Mouse (Mus musculus) splenic B cell, adult 2 months (primary cell): ENCODE measurements around the gene Gm17606.

ENCODE experiments used
- DNase-seq: peaks from one replicate; pipeline ENCODE4 v3.0.0-alpha.2; 2011; ENCODE audit warnings: low read depth, low spot score
- H3K27me3 ChIP-seq: 2 replicates; pipeline ENCODE4 v1.6.1; 2012; ENCODE audit warnings: mild to moderate bottlenecking, low read length, moderate library complexity, mixed read lengths; ENCODE audit not compliant: control insufficient read depth, poor library complexity, insufficient read depth, severe bottlenecking
- H3K36me3 ChIP-seq: 2 replicates; pipeline ENCODE4 v1.6.1; 2012; ENCODE audit warnings: mild to moderate bottlenecking, low read length, moderate library complexity, mixed read lengths; ENCODE audit not compliant: control insufficient read depth, poor library complexity, insufficient read depth, severe bottlenecking

Gene Gm17606

GRCm38 (mm10) chr14:54669381-54669780, 28.6 kb downstream of the Gm17606 start:
- Histone ChIP-seq H3K36me3 (peaks cover 17% of the 10 kb centered on the region), H3K27me3 (no peaks in the 10 kb centered on the region)
- peak; percentile 65 for DNase-seq

GRCm38 (mm10) chr14:54674317-54674716, 33.6 kb downstream of the Gm17606 start:
- DNase-seq = no peak
- Histone ChIP-seq H3K27me3 (no peaks in the 10 kb centered on the region), H3K36me3 (peaks cover 21% of the 10 kb centered on the region)

GRCm38 (mm10) chr14:54676290-54676689, 35.5 kb downstream of the Gm17606 start:
- Histone ChIP-seq H3K36me3 (peaks cover 24% of the 10 kb centered on the region), H3K27me3 (no peaks in the 10 kb centered on the region)
- DNase-seq = no peak

DNA sequence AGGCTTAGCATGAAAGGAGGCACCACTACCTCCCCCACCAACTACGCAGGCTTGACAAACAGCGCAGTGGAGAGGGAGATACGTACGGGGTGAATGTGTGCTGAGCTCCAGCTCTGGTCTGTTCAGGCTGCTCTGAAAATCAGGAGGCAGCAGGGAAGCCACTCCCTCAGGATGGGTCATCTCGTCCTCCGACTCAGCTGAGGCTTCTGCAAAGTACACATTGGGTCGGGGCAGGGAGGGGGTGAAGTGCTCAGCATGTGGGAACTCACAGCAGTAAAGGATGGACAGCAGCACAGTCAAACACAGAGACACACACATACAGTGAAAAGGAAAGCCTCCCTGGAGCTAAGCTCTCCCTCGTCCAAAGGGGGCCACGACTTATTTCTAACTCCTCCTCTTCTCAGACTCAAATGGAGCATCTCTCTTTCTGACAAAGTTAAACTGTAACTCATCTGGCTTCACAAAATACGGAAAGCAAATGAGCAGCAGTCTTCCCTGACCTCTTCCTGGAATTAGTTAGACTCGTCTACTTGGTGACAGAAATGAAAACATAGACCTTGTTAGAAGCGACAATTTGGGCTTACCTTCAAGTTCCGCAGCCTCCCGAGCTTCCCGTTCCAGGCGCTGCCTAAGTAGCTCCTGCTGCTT, 38.0 kb downstream of the Gm17606 start:
- H3K27me3 ChIP-seq = no peaks in the 10 kb centered on the region
- peaks cover 25% of the 10 kb centered on the region for H3K36me3 ChIP-seq
- no peak for DNase-seq

GRCm38 (mm10) chr14:54682396-54682795, 41.6 kb downstream of the Gm17606 start:
- H3K27me3 ChIP-seq = no peaks in the 10 kb centered on the region
- H3K36me3 ChIP-seq = peaks cover 11% of the 10 kb centered on the region
- DNase-seq = no peak

- Histone ChIP-seq H3K36me3 (peaks cover 4% of the 10 kb centered on the region; the same call in 1 of the 2 replicates), H3K27me3 (no peaks in the 10 kb centered on the region)
- DNase-seq = no peak
Observed at GRCm38 (mm10) chr14:54685471-54685870, 44.7 kb downstream of the Gm17606 start.

GRCm38 (mm10) chr14:54686063-54686521, 45.3 kb downstream of the Gm17606 start, which contains the start of gene 1700123O20Rik:
TSS of gene 1700123O20Rik (plus strand) at chr14:54686216.
- DNase-seq = peak; percentile 83
- Histone ChIP-seq H3K27me3 (no peaks in the 10 kb centered on the region), H3K36me3 (peaks cover 7% of the 10 kb centered on the region; the same call in 1 of the 2 replicates)

- H3K36me3 ChIP-seq = peaks cover 7% of the 10 kb centered on the region; the same call in 1 of the 2 replicates
- H3K27me3 ChIP-seq = no peaks in the 10 kb centered on the region
- peak; percentile 100 for DNase-seq
Observed at GRCm38 (mm10) chr14:54686522-54687143, 45.9 kb downstream of the Gm17606 start, which contains the start of gene Acin1. TSS of gene Acin1 (minus strand) at chr14:54686931.

GRCm38 (mm10) chr14:54687251-54687650, 46.5 kb downstream of the Gm17606 start:
- Histone ChIP-seq H3K27me3 (no peaks in the 10 kb centered on the region), H3K36me3 (peaks cover 7% of the 10 kb centered on the region; the same call in 1 of the 2 replicates)
- DNase-seq = peak; percentile 9

DNA sequence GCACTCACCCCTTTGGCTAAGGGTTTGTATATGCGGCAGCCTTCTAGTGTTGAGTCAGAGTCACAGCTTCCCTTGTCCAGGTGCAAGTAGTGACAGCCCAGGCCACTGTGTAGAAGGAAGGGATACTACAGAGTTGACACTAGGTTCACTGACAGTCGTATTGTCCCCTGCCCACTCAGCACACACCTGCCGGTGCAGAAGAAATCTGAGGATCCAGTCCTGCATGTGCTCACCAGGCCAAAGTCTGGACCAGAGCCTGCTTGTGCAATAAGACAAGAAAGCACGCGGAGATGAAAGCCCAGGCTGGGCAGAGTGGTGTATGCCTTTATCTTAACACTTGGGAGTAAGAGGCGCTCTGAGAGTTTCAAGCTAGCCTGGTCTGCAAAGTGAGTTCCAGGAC, 54.3 kb downstream of the Gm17606 start:
- no peak for DNase-seq
- peaks cover 3% of the 10 kb centered on the region; the same call in 1 of the 2 replicates for H3K36me3 ChIP-seq
- H3K27me3 ChIP-seq = no peaks in the 10 kb centered on the region

GRCm38 (mm10) chr14:54696752-54697151, 56.0 kb downstream of the Gm17606 start:
- DNase-seq = no peak
- Histone ChIP-seq H3K36me3 (no peaks in the 10 kb centered on the region), H3K27me3 (no peaks in the 10 kb centered on the region)
